Mouse (Mus musculus) erythroid progenitor cell, adult 5-6 weeks (primary cell): Measurements from ENCODE around the gene Kbtbd6. TPM values are rescaled to one million over a fixed set of nuclear protein-coding genes. Genes with fewer than 3 reads are reported as not detected.
"Not testable (repeated sequence)": the region's sequence is repeated elsewhere in the genome, so short reads cannot be mapped to it uniquely, and the experiment has no call there.

ENCODE experiments used
- ATAC-seq: replicated peaks from 2 replicates; pipeline ENCODE4 v1.8.0; 2016; ENCODE audit warnings: moderate number of reproducible peaks, mild to moderate bottlenecking, moderate TSS enrichment, inconsistent platforms; ENCODE audit not compliant: poor library complexity, low FRiP score, severe bottlenecking
- total RNA-seq, 2 experiments: library from RNA; stranded (forward) in 1 of 2; stranded (reverse) in 1 of 2; fragments of 150-400 nt in 1 of 2; fragments of 186-747, 209-891 nt in 1 of 2; gene quantifications; 2 replicates each; pipeline versions ENCODE4 v1.2.3 to v1.2.4; 2015 to 2017; ENCODE audit warnings: low replicate concordance in 2 of 2

Gene Kbtbd6
- total RNA-seq (2015; ENCODE audit: low replicate concordance) (21.3 and 29.3 TPM in 2 replicates), total RNA-seq (2017; ENCODE audit: low replicate concordance) (13.2 and 27.5 TPM in 2 replicates)

DNA sequence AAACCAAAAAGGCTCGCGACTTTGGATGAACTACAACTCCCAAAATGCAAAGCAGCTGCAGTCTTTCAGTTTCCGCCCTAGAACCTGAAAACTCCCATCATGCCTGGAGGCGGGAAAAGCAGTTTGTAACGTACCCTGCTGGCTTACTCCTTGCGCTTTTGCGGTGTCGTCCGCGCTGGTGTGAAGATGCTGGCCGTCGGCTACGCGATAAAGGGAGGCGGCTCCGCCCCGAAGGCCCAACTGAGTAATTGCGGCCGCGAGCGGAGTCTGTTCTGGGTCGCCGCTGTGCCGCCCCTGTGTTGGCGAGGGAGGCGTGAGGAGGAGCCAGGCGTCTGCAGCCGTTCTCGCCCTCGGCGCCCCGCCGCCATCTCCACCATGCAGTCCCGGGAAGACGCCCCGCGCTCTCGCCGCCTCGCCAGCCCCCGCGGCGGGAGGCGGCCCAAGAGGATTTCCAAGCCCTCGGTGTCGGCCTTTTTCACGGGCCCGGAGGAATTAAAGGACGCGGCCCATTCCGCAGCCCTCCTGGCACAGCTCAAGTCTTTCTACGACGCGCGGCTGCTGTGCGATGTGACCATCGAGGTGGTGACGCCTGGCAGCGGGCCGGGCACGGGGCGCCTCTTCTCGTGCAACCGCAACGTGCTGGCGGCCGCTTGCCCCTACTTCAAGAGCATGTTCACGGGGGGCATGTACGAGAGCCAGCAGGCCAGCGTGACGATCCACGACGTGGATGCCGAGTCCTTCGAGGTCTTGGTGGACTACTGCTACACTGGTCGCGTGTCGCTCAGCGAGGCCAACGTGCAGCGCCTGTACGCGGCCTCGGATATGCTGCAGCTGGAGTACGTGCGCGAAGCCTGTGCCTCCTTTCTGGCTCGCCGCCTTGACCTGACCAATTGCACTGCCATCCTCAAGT, at the start of gene Kbtbd6:
Gene Kbtbd6 (plus strand): TSS at position 155 of the 910 bp plus-strand sequence.
- ATAC-seq: peak; percentile 96

DNA sequence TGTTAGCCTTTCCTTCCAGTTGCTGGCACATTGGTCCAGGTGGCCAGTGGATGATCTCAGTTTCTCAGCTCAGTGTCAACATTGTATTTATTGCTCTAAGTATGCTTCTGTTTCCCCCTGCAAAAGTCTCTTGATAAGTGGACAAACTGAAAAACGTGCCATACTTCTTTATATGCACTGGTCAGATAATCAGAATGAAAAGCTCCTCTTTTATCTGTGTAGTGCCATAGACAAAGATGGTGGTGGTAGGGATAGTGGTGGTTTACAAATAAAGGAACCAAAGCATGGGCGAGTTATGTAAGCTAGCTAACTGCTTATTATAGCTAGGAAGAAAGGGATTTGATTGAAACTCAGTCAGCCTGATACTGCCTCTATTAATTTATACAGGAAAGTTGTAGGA, 44.0 kb upstream of the Kbtbd6 start:
- no peak for ATAC-seq

DNA sequence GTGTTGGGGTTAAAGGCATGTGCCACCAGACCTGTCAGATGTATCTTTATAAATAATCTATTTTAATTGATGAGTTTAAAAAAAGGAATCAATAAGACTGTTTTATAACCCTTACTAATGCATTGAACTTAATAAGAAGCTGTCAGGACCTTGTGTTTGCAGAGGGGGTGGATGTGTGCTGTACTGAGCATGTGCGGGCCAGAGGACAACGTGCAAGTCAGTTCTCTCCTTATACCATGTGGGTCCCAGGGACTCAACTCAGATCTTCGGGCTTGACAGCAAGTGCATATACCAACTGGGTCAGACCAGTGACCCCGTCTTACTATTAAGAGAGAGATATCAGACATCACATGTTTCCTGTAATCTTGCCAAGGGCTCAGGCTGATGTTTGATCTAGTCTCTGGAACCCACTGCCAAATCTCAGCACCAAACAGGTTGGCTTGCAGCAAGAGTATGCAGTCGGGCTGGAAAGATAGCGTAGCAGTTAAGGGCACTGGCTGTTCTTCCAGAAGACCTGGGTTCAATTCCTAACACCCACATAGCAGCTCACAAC, 42.3 kb upstream of the Kbtbd6 start:
- 0 out of 2 replicates have a peak, but pooled peaks have one; percentile 34 for ATAC-seq

DNA sequence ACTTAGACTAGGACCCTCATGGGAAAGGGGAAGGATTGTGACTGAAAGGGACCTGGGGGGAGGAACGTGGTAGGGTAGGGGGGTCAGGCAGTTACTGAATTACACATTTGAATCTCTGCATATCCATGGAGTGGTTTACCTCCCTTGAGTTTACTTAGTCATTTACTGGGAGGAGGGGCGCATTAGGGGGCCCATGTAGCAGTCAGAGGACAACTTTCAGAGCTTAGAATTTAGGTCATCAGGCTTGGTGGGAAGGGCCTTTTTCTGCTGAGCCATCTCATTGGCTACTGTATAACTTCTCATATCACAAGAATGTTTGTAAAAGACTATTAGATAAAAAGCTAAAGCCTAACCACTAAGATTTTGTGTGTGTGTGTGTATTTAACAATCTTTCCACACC, 41.0 kb upstream of the Kbtbd6 start:
- ATAC-seq: no peak

DNA sequence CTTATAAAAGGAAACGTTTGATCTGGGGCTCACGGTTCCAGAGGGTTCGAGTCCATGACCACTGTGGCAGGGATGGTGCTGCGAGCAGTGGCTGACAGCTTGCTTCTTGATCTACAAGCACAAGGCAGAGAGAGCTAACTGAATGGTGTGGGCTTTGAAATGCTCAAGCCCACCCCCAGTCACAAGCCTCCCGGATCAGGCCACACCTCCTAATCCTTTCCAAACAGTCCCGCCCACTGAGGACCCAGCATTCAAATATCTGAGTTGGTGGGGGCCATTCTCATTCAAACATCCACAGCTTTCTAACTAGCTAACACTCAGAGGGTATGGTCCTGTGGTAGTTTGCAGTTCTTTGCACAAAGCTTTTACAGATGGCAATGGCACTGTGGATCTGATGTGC, 38.5 kb upstream of the Kbtbd6 start:
- no peak for ATAC-seq

DNA sequence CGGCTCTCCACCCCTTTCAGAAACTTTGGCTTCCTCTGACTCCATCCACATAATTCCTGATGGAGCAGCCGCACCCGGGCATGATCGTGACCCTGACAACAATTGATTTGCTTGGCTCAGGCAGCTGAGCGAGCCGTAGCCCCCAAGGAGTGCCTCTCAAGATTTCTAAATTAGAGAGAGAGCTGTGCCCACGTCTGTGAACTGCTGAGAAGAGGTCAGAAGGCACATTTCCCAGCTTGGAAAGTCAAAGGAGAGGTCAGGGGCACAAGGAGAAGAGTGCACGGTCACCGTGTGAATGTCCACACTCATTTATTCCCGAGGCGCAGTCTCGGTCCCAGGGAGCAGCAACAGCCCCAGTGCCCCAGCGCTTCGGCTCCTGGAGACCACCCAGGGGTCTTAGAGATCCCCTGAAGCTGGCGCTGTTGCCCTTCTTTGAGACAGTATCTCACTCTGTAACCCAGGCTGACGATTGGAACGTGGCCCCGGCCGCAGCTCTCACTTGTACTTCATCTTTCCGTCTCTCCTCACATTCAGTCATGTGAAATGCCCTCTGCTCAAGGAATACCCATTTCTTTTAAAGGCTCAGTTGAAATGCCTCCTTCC, 31.5 kb upstream of the Kbtbd6 start:
- ATAC-seq: no peak

DNA sequence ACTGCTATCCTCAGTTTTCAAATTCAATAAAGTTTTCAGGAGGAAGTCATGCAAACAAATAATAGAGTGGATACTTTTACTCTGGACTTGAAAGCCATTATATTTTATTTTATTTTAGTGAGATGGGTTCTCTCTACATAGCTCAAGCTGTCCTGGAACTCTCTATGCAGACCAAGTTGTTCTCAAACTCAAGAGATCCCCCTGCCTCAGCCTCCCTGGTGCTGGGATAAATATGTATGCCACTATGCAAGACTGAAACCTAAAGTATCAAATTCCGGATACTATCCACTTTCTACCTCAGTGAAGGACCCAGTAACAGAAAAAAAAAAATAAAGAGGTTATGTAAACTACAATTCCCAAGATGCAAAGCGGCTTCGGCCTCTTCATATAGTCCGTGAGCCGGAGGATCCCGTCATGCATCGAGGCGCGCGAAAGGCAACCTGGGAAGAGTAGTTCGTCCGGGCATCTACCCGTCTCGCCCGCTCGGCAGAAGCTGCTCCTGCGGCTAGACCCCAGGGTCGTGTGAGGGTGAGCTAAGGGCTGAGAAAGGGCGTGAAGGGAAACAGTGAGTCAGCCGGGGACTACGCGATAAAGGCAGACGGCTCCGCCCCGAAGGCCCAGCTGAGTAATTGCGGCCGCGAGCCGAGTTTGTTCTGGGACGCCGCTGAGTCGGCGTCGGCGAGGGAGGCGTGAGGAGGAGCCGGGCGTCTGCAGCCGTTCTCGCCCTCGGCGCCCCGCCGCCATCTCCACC, 25.5 kb upstream of the Kbtbd6 start, which contains the start of gene Kbtbd7:
Gene Kbtbd7 (plus strand): TSS at position 533 of the 751 bp plus-strand sequence.
- ATAC-seq: peak; percentile 97

DNA sequence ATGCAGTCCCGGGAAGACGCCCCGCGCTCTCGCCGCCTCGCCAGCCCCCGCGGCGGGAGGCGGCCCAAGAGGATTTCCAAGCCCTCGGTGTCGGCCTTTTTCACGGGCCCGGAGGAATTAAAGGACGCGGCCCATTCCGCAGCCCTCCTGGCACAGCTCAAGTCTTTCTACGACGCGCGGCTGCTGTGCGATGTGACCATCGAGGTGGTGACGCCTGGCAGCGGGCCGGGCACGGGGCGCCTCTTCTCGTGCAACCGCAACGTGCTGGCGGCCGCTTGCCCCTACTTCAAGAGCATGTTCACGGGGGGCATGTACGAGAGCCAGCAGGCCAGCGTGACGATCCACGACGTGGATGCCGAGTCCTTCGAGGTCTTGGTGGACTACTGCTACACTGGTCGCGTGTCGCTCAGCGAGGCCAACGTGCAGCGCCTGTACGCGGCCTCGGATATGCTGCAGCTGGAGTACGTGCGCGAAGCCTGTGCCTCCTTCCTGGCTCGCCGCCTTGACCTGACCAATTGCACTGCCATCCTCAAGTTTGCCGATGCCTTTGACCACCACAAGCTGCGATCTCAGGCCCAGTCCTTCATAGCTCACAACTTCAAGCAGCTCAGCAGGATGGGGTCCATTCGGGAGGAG, 24.8 kb upstream of the Kbtbd6 start:
- ATAC-seq: peak; percentile 50

DNA sequence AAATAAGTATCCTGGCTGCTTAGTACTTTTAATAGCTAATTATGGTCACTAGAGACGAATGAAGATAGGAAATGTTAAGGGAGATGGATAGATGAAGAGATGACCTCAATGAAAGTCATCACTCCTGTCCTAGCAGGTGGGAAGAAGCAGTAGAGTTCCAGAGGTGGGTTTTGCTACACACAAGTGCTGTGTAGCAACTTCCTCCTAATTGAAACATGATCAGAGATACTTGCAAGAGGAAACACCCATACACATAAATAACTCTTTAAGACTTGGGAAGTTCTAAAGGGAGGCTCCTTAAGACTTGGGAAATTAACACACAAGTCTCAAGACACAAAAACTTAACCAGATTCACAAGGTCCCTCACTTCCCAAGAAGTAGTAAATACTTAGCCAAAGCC, 17.6 kb upstream of the Kbtbd6 start:
- no peak for ATAC-seq

DNA sequence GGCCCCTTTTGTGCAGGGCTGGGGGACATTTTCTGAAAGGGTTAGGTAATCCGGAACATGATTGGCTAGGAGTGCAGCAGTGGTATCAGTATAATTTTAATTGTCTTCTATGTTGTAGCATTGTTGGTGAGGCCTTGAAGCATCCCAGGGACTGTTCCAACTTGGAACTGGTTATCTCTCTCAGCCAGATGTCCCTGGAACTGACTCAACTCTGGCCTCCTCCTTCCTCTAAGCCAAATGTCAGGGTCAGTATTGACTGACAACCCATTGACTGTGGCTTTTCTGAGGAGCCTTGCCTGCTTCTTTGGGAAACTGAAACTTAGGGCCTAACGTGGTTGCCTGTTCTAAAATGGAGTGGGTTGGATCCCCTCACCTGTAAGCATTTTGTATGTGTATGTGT, 11.0 kb upstream of the Kbtbd6 start:
- peak; percentile 96 for ATAC-seq

DNA sequence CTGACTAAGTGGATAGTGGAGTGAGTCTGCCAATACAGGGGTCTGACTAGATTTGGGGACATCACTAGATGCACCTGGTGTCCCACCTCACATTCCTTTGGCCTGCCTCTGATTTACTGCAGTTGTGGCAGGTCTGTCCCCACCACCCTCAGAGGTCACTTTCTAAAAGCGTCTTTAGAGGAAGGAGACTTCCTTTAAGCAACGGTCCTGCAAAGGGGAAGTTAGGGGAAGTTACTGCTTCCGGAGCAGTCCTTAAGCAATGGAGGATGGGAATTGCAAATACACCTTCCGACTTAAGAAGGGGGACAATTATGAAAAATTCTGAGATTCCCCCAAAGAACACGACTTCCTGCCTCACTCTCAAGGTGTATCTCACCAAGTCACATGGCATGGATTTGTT, 10.2 kb upstream of the Kbtbd6 start:
- ATAC-seq: no peak

DNA sequence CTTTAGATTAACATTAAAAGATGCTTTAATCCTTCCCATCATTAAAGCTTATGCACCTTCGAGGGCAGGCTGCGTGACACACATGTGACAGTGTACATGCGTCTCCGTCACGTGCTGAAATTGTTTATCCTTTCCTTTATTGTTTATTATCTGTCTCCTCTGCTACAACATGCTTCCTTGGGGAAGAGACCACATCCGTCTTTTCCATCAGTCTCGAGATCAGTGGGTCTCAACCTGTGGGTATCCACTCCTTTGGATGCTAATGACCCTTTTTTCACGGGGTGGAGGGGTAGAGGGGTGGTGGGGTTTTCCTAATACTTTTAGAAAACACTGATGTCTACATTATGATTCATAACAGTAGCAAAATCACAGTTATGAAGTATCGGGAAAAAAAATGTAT, 7.0 kb upstream of the Kbtbd6 start:
- ATAC-seq: no peak

DNA sequence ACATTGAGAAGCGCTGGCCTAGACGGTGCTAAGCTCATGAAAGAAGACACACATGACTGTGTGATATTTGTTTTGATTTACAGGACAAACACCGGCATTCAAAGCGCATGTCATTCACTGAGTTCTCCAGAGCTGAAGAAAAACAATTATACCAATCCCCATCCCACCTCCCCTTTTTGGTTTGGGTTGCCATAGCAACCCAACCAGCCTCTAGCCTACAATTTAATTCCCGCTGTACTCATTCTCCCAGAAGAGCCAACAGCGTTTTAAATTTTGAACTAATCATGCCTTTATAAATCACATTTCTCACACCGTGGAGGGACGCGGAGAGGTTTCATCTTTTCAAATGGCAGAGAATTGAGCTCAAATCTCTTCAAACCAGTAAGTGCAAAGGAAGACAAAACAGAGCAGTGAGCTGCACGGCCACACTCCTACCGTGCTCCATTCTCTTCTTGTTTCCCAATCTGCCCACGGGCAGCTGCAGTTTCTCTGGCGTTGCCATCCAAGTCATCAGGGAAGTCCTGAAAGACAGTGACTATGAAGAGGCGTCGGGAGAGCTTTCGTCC, 6.5 kb upstream of the Kbtbd6 start:
- no peak for ATAC-seq

DNA sequence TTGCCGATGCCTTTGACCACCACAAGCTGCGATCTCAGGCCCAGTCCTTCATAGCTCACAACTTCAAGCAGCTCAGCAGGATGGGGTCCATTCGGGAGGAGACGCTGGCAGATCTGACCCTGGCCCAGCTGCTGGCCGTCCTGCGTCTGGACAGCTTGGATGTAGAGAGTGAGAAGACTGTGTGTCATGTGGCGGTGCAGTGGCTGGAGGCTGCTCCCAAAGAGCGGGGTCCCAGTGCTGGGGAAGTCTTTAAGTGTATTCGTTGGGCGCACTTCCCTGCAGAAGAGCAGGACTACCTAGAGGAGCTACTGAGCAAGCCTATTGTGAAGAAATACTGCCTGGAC, 928 bp downstream of the Kbtbd6 start:
- not testable (repeated sequence) for ATAC-seq

DNA sequence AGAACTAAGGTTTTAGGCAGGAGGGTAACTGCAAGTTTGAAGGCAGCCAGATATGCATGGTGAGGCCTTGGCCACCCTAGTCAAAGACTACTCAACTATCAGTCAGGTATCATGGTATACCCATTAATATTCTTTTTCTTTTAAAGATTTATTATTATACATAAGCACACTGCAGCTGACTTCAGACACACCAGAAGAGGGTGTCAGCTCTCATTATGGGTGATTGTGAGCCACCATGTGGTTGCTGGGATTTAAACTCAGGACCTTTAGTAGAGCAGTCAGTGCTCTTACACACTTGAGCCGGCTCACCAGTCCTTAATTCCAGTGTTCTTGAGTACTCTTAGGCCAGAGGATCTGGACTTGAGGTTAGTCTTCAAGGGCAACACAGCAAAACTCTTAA, 8.8 kb downstream of the Kbtbd6 start:
- no peak for ATAC-seq

DNA sequence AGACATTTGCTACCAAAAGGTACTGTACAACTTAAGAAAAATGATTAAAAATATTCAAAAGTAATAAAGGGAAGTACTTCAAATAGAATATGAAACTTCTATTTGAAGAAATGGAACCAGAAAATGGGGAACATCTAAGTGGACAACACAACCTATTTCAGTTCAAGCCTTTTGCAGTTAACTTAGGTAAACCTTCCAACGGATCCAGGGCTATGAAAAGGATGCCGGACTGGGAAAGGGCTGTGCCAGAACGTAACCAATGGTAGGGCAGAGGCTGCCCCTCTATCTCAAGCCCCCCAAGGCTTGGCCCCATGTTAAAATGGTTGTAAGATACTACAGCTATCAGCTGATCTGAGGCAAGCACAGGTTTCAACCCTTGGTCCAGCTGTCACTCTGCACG, 9.4 kb downstream of the Kbtbd6 start:
- ATAC-seq: no peak

DNA sequence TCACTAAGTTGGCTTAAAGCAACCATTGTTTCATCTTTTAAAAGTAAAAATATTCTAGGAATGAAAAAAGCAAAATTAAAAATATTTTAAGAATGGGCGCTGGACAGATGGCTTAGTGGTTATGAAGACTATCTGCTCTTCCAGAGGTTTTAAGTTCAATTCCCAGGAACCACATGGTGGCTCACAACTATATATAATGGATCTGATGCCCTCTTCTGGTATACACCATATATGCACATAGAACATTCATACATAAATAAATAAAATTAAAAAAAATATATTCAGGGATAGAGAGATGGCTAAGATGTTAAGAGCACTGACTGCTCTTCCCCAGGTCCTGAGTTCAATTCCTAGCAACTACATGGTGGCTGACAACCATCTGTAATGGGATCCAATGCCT, 14.0 kb downstream of the Kbtbd6 start:
- no peak for ATAC-seq

DNA sequence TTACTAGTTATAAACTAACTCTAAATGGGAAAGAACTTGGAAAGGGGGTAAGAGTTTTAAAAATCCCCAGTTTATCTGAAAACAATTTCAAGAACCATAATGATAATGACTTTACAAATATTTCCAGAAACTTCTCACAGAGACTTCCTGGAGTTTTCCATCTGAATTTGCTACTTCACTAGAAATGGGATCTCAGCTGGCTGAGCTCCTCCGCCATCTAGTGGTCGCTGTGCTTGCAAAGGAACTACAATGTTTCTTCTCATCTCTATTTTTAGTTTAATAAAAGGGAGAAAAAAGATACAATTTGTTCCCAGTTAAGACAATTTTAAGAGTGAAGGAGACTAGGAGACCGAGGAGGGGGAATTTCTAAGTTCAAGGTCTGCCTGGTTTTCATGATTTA, 16.0 kb downstream of the Kbtbd6 start:
- ATAC-seq: peak; percentile 68; the same call in 1 of the 2 replicates

DNA sequence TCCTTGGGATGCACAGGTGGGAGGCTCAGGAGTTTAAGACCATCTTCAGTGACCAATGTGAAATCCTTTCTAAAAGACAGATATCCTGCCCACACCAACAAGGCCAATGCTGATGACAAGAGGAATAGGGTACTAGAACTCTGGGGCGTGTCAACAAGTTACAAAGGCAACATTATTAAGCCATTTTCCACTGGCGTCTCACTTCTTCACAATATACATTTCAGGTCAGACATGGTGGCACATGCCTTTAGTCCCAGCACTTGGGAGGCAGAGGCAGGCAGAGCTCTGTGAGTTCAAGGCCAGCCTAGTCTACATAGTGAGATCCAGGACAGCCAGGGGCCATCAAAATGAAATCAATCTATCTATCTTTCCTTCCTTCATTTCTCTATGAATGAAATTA, 21.7 kb downstream of the Kbtbd6 start:
- no peak for ATAC-seq
